Mouse (Mus musculus) adrenal gland, adult 18-20 months (tissue): ENCODE measurements around the gene Nr2f6. TPM values are rescaled to one million over a fixed set of nuclear protein-coding genes. Genes with fewer than 3 reads are reported as not detected.

Experiments used
- DNase-seq, 2 experiments: peaks; one replicate each; pipeline ENCODE4 v3.0.0; 2021 to 2022; ENCODE audit warnings: low spot score in 2 of 2
- long read RNA-seq, 2 experiments: library from polyadenylated mRNA; stranded (forward); transcript quantifications; one replicate each; pipeline ENCODE4 v2.0.0; 2021
- total RNA-seq, 2 experiments: library from RNA; stranded (reverse); gene quantifications; 1 replicate in 1 of 2; 2 replicates in 1 of 2; pipeline ENCODE4 v1.2.3; 2021

Gene Nr2f6
- 10 to 100 TPM; 63.9 to 76.0 TPM for total RNA-seq
- long read RNA-seq, experiment 1, transcript Nr2f6-201 (4 exons, 2,218 nt) = major isoform, 190 of 237 reads
- long read RNA-seq, experiment 1, partial matches to known transcripts = 17 of 237 reads
- long read RNA-seq, experiment 1, other reads (novel, unspliced or antisense) = 30 of 237 reads
- long read RNA-seq, experiment 2, transcript Nr2f6-201 (4 exons, 2,218 nt) = major isoform, 599 of 672 reads
- long read RNA-seq, experiment 2, partial matches to known transcripts = 7 of 672 reads
- long read RNA-seq, experiment 2, other reads (novel, unspliced or antisense) = 66 of 672 reads

GRCm38 (mm10) chr8:71381421-71381970, at the start of gene Nr2f6:
Nr2f6 (minus strand) TSS chr8:71381960.
- peak; percentile 70 to 73 for DNase-seq

GRCm38 (mm10) chr8:71422121-71422520, 40.4 kb upstream of the Nr2f6 start:
- no peak for DNase-seq

- no peak for DNase-seq
Measured at GRCm38 (mm10) chr8:71411535-71412273, 29.9 kb upstream of the Nr2f6 start.

- DNase-seq = no peak
Measured at GRCm38 (mm10) chr8:71408231-71408630, 26.5 kb upstream of the Nr2f6 start.

- DNase-seq = no peak
Measured at GRCm38 (mm10) chr8:71407441-71407840, 25.7 kb upstream of the Nr2f6 start.

- peak; percentile 54 to 74 for DNase-seq
Measured at GRCm38 (mm10) chr8:71406099-71407015, 24.6 kb upstream of the Nr2f6 start.

GRCm38 (mm10) chr8:71405401-71406098, 23.8 kb upstream of the Nr2f6 start, which contains the start of gene Ankle1:
Ankle1 (plus strand) TSS chr8:71406010.
- DNase-seq = peak; percentile 98 to 99

- no peak for DNase-seq
Measured at GRCm38 (mm10) chr8:71404951-71405351, 23.2 kb upstream of the Nr2f6 start.

- DNase-seq = no peak
Measured at GRCm38 (mm10) chr8:71404011-71404410, 22.3 kb upstream of the Nr2f6 start.

- DNase-seq = no peak
Measured at GRCm38 (mm10) chr8:71403107-71403885, 21.5 kb upstream of the Nr2f6 start.

GRCm38 (mm10) chr8:71402446-71402964, 20.7 kb upstream of the Nr2f6 start:
- DNase-seq = no peak

- no peak for DNase-seq
Measured at GRCm38 (mm10) chr8:71401454-71401853, 19.7 kb upstream of the Nr2f6 start.

- no peak for DNase-seq
Measured at GRCm38 (mm10) chr8:71400826-71401225, 19.1 kb upstream of the Nr2f6 start.

GRCm38 (mm10) chr8:71397701-71398100, 15.9 kb upstream of the Nr2f6 start:
- peak in 1 of 2 experiments; percentile 31 for DNase-seq

GRCm38 (mm10) chr8:71396639-71397305, 15.0 kb upstream of the Nr2f6 start, which contains the start of gene Babam1:
Babam1 (plus strand) TSS chr8:71396861.
- peak; percentile 79 to 82 for DNase-seq

- DNase-seq = peak in 1 of 2 experiments; percentile 37
Measured at GRCm38 (mm10) chr8:71395629-71396028, 13.9 kb upstream of the Nr2f6 start, which contains the start of gene Ushbp1. Ushbp1 (minus strand) TSS chr8:71395802.

- no peak for DNase-seq
Measured at GRCm38 (mm10) chr8:71395071-71395470, 13.3 kb upstream of the Nr2f6 start.

- DNase-seq = peak in 1 of 2 experiments; percentile 18
Measured at GRCm38 (mm10) chr8:71394481-71394880, 12.7 kb upstream of the Nr2f6 start.
